Mouse (Mus musculus): ENCODE data around the gene Rnf135.

DNA sequence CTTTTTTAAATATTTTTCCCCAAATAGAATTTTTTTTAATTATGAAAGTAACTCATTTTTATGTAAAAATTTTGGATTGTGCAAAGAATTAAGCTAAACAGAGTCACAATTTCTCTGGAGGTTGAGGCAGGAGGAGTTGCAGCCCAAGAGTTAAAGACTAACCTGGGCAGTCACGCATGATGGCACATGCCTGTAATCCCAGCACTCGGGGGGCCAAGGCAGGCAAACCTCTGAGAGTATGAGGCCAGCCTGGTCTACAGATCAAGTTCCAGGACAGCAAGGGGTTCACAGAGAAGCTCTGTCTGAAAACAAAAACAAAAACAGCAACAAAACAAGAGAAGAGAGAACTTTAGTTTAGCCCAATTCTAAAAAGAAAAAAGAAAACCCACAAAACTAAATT lies 19.4 kb upstream of the Rnf135 start:
- TF ChIP-seq GATA1 (IDR thresholded peaks at IDR 0.05; ENCODE audit: low read length) (no peak), TAL1 (IDR thresholded peaks at IDR 0.05; ENCODE audit: low read length) (no peak)
